ENCODE assay signal across 25 mouse cellular contexts in genomic region chr10:60009115-60009514, GRCm38 (mm10). TPM values are rescaled to one million over a fixed set of nuclear protein-coding genes. Genes with fewer than 3 reads are reported as not detected.
DNase-seq lines count a peak whose midpoint lies in the region; ATAC-seq and TF ChIP-seq lines count a peak whose summit lies in the region.
"Had no signal": no experiment of that assay in that cellular context is flagged by ENCODE, and none has a peak within 500 bp of the region (broad histone marks: within the 10 kb centered on the region; RNA-seq: fewer than 3 reads in every experiment).

No protein-coding gene starts in this region.

- no peak for ATAC-seq in intestine, embryonic 16.5 days
- ATAC-seq in intestine, postnatal 0 days = no peak
- ATAC-seq in megakaryocyte progenitor cell, adult 5-6 weeks (replicated peaks; ENCODE audit: poor library complexity) = peak; percentile 68
- no peak for ATAC-seq in erythroblast, adult 5-6 weeks (replicated peaks; ENCODE audit: low FRiP score, poor library complexity, severe bottlenecking)
- ATAC-seq: forebrain, postnatal 0 days; hindbrain, postnatal 0 days; midbrain, embryonic 15.5 days had no signal

- peaks cover 10% of the 10 kb centered on the region for H3K36me3 ChIP-seq in intestine, embryonic 16.5 days (ENCODE audit: control insufficient read depth, insufficient read depth, low read length)
- H3K36me3 ChIP-seq in intestine, postnatal 0 days (ENCODE audit: control insufficient read depth, insufficient read depth) = peaks cover 22% of the 10 kb centered on the region
- H3K36me3 ChIP-seq: midbrain, embryonic 15.5 days had no signal

- H3K4me3 ChIP-seq in intestine, embryonic 16.5 days (ENCODE audit: low read length) = no peak overlapping the region
- no peak overlapping the region for H3K4me3 ChIP-seq in intestine, postnatal 0 days (ENCODE audit: low read depth, low read length)
- H3K4me3 ChIP-seq in brown adipose tissue, adult 24 weeks (ENCODE audit: insufficient read depth, low read depth, low read length) = no peak overlapping the region
- H3K4me3 ChIP-seq: forebrain, embryonic 10.5 days; limb, embryonic 13.5 days; liver, embryonic 13.5 days; midbrain, embryonic 15.5 days; myocyte had no signal

- H3K9me3 ChIP-seq in intestine, embryonic 16.5 days (ENCODE audit: control insufficient read depth, low read length) = no peaks in the 10 kb centered on the region
- H3K9me3 ChIP-seq in intestine, postnatal 0 days (ENCODE audit: control insufficient read depth) = no peaks in the 10 kb centered on the region
- H3K9me3 ChIP-seq: forebrain, embryonic 10.5 days; limb, embryonic 13.5 days; liver, embryonic 13.5 days; midbrain, embryonic 15.5 days had no signal

- H3K27ac ChIP-seq in intestine, embryonic 16.5 days (ENCODE audit: low read length) = no peak overlapping the region; the same call in 1 of the 2 replicates
- no peak overlapping the region for H3K27ac ChIP-seq in intestine, postnatal 0 days (ENCODE audit: low read depth, low read length)
- H3K27ac ChIP-seq in brown adipose tissue, adult 24 weeks (replicated peaks; ENCODE audit: low read depth, low read length) = 0 out of 2 replicates have a peak overlapping the region, but pooled peaks have one; percentile 5
- H3K27ac ChIP-seq: forebrain, embryonic 10.5 days; hindbrain, postnatal 0 days; limb, embryonic 13.5 days; liver, embryonic 13.5 days; midbrain, embryonic 15.5 days had no signal

- H3K9ac ChIP-seq in intestine, embryonic 16.5 days (ENCODE audit: low read depth, low read length) = 0 out of 2 replicates have a peak overlapping the region, but pooled peaks have one; percentile 14
- no peak overlapping the region for H3K9ac ChIP-seq in intestine, postnatal 0 days (ENCODE audit: low read depth, low read length)
- H3K9ac ChIP-seq: forebrain, postnatal 0 days; liver, embryonic 13.5 days; lung, embryonic 14.5 days; midbrain, embryonic 15.5 days had no signal

- H3K4me2 ChIP-seq in intestine, embryonic 16.5 days (ENCODE audit: low read depth, low read length) = no peak overlapping the region
- H3K4me2 ChIP-seq in intestine, postnatal 0 days (replicated peaks; ENCODE audit: low read depth) = no peak overlapping the region
- H3K4me2 ChIP-seq: heart, embryonic 11.5 days; limb, embryonic 13.5 days; liver, embryonic 13.5 days; lung, embryonic 14.5 days; midbrain, embryonic 15.5 days had no signal

- 56% methylated on average over 3 of the region's 3 CpGs for WGBS in intestine, embryonic 16.5 days
- 51% methylated on average over 3 of the region's 3 CpGs for WGBS in intestine, postnatal 0 days

- H3K27me3 ChIP-seq in intestine, embryonic 16.5 days (replicated peaks; ENCODE audit: control insufficient read depth, insufficient read depth, low read length) = no peaks in the 10 kb centered on the region
- H3K27me3 ChIP-seq in intestine, postnatal 0 days (replicated peaks; ENCODE audit: control insufficient read depth, insufficient read depth, low read length) = no peaks in the 10 kb centered on the region
- H3K27me3 ChIP-seq: limb, embryonic 13.5 days; liver, embryonic 13.5 days; midbrain, embryonic 15.5 days had no signal

- TF ChIP-seq CTCF in intestine, postnatal 0 days (IDR thresholded peaks at IDR 0.05; ENCODE audit: low read depth) = no peak

- DNase-seq in 416B (ENCODE audit: low read depth) = peak; percentile 31
- DNase-seq in retina, postnatal 1 day = no peak
- no peak for DNase-seq in left cerebral cortex, adult 18-20 months (ENCODE audit: low spot score in 2 of 2)
- DNase-seq: adrenal gland, adult 2 months; B cell, adult 2 months; cerebellum, adult 2 months; cerebellum, postnatal 36 days; forebrain, postnatal 0 days; gastrocnemius, postnatal 36 days; kidney, adult 11 months; liver, embryonic 13.5 days; lung, embryonic 14.5 days; thymus, adult 2 months; thymus, postnatal 4 days had no signal

- H3K4me1 ChIP-seq in intestine, embryonic 16.5 days (ENCODE audit: control insufficient read depth, insufficient read depth, low read length) = no peaks in the 10 kb centered on the region
- H3K4me1 ChIP-seq in intestine, postnatal 0 days (replicated peaks; ENCODE audit: control insufficient read depth, insufficient read depth, low read length) = no peaks in the 10 kb centered on the region
- no peaks in the 10 kb centered on the region; the same call in 1 of the 2 replicates for H3K4me1 ChIP-seq in brown adipose tissue, adult 24 weeks (ENCODE audit: control insufficient read depth, insufficient read depth, insufficient read length, low read length)
- H3K4me1 ChIP-seq: limb, embryonic 13.5 days had no signal

RNA-seq across cellular contexts. Expression of gene Anapc16, which starts 6.2 kb away (rescaled TPM):
- 94.0 and 97.8 TPM in 2 replicates for polyA plus RNA-seq in intestine, embryonic 16.5 days (2015; fragmentation: Nextera tagmentation; extraction: Ambion mirVana)
- 98.4 and 100 TPM in 2 replicates for polyA plus RNA-seq in intestine, postnatal 0 days (2015; fragmentation: Nextera tagmentation; extraction: Ambion mirVana)
- polyA plus RNA-seq in brown adipose tissue, adult 24 weeks (2012; ENCODE audit: insufficient read depth, insufficient read length, missing spikeins) = 59.1 and 60.8 TPM in 2 replicates
- 54.5 and 55.9 TPM in 2 replicates for total RNA-seq in megakaryocyte progenitor cell, adult 5-6 weeks (2015)
- 32.6 and 35.1 TPM in 2 replicates for total RNA-seq in megakaryocyte progenitor cell, adult 5-6 weeks (2017)
- total RNA-seq in erythroblast, adult 5-6 weeks (2015; ENCODE audit: low replicate concordance) = 16.3 and 21.3 TPM in 2 replicates
- total RNA-seq in erythroblast, adult 5-6 weeks (2017; ENCODE audit: low replicate concordance) = 23.4 and 27.5 TPM in 2 replicates
- 10 to 100 TPM; 60.4 to 60.9 TPM for total RNA-seq in left cerebral cortex, adult 18-20 months (2021)

RNA-seq across cellular contexts. Expression of gene Ascc1, which starts 6.5 kb away (rescaled TPM):
- polyA plus RNA-seq in intestine, embryonic 16.5 days (2015; fragmentation: Nextera tagmentation; extraction: Ambion mirVana) = 47.2 and 47.3 TPM in 2 replicates
- polyA plus RNA-seq in intestine, postnatal 0 days (2015; fragmentation: Nextera tagmentation; extraction: Ambion mirVana) = 28.7 TPM in 2 replicates
- 19.2 and 20.6 TPM in 2 replicates for polyA plus RNA-seq in brown adipose tissue, adult 24 weeks (2012; ENCODE audit: insufficient read depth, insufficient read length, missing spikeins)
- total RNA-seq in megakaryocyte progenitor cell, adult 5-6 weeks (2015) = 38.3 and 38.9 TPM in 2 replicates
- total RNA-seq in megakaryocyte progenitor cell, adult 5-6 weeks (2017) = 27.8 and 33.2 TPM in 2 replicates
- total RNA-seq in erythroblast, adult 5-6 weeks (2015; ENCODE audit: low replicate concordance) = 11.3 and 13.1 TPM in 2 replicates
- total RNA-seq in erythroblast, adult 5-6 weeks (2017; ENCODE audit: low replicate concordance) = 9.6 and 10.0 TPM in 2 replicates
- total RNA-seq in left cerebral cortex, adult 18-20 months (2021) = 10 to 100 TPM; 14.1 to 14.8 TPM

RNA-seq across cellular contexts. Expression of gene Ddit4, which starts 57.5 kb away (rescaled TPM):
- polyA plus RNA-seq in intestine, embryonic 16.5 days (2015; fragmentation: Nextera tagmentation; extraction: Ambion mirVana) = 28.6 and 33.1 TPM in 2 replicates
- 11.5 and 17.8 TPM in 2 replicates for polyA plus RNA-seq in intestine, postnatal 0 days (2015; fragmentation: Nextera tagmentation; extraction: Ambion mirVana)
- 6.1 and 17.7 TPM in 2 replicates for polyA plus RNA-seq in brown adipose tissue, adult 24 weeks (2012; ENCODE audit: insufficient read depth, insufficient read length, missing spikeins)
- total RNA-seq in megakaryocyte progenitor cell, adult 5-6 weeks (2015) = 0.37 and 2.4 TPM in 2 replicates
- 0.41 and 0.42 TPM in 2 replicates for total RNA-seq in megakaryocyte progenitor cell, adult 5-6 weeks (2017)
- total RNA-seq in erythroblast, adult 5-6 weeks (2015; ENCODE audit: low replicate concordance) = 1.7 TPM in 1 of 2 replicates, not detected in the other
- total RNA-seq in erythroblast, adult 5-6 weeks (2017; ENCODE audit: low replicate concordance) = 0.17 and 0.84 TPM in 2 replicates
- total RNA-seq in left cerebral cortex, adult 18-20 months (2021) = 10 to 100 TPM; 35.8 to 41.3 TPM

Comparison
In these comparisons a context has a peak if more than half of its experiments do, and no peak if none do; other contexts are left out.
1. RNA of gene Ddit4, which starts 57.5 kb away (total RNA-seq): 35.8 to 41.3 TPM in left cerebral cortex, adult 18-20 months; 0.37 to 2.4 TPM in megakaryocyte progenitor cell, adult 5-6 weeks and 0.17 to 1.7 TPM in erythroblast, adult 5-6 weeks; every median in the first group is over 10 times any median in the second.